Mouse (Mus musculus): ENCODE results near the gene Kif21a. TPM values are rescaled to one million over a fixed set of nuclear protein-coding genes. Genes with fewer than 3 reads are reported as not detected.

Gene Kif21a
- total and polyA plus RNA-seq, 3 experiments, result not detected

DNA sequence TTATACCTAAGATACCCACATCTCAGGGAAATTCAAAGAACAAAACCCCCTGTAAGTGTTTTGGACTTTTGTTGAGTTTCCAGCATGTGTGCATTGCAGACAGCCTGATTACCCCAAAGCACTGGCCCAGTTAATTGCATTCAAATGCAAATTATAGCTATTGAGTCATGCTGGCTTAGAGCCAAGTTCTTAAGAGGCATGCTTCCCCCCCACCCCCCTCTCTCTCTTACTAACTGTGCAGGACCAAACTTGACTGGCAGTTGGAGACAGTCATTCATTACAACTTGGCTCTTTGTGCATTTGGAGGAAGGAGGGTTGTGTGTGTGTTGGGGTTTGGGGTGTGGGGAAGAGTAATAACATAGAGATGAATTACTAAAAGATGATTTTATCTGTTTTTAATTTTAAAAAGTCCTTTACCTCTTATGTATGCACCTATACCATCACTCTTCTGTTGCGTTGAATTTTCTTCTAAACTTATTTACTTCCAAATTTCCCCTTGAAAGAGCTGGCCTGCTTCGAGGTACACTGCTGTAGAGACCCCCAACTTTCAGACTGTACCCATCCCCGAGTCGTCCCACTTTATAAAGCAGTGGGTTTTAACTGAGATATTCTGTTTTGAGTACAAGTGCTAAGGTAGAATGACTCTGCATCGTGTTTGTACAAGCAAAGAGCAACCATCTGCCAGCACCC is 6.6 kb upstream of the Kif21a start:
- Histone ChIP-seq H3K4me2 (ENCODE audit: insufficient read depth, low read depth, poor library complexity, severe bottlenecking) (no peak overlapping the region), H3K4me1 (ENCODE audit: control insufficient read depth in 1 of 2, insufficient read depth in 2 of 2) (no peaks in the 10 kb centered on the region), H3K36me3 (replicated peaks in 1 of 2; ENCODE audit: control insufficient read depth in 1 of 2, insufficient read depth in 1 of 2, low read length in 1 of 2) (no peaks in the 10 kb centered on the region), H3K79me2 (replicated peaks; ENCODE audit: control insufficient read depth, extremely low read depth, insufficient read depth, poor library complexity, severe bottlenecking) (no peaks in the 10 kb centered on the region), H3K4me3 (replicated peaks in 1 of 3; ENCODE audit: low read depth in 2 of 3, low read length in 2 of 3, poor library complexity in 1 of 3) (no peak overlapping the region), H3K27me3 (replicated peaks) (no peaks in the 10 kb centered on the region), H3K27ac (ENCODE audit: insufficient read depth, low read depth) (no peak overlapping the region), H3K9me3 (replicated peaks; ENCODE audit: low read length) (peaks cover 74% of the 10 kb centered on the region), H3K9ac (ENCODE audit: insufficient read depth, low read depth) (no peak overlapping the region)
- in situ Hi-C loops (cut with MboI; ENCODE audit: low pct_ligation_motif_present, low pct_unique_long_range_greater_than_20kb, low sequenced_read_pairs), result no loop called here
- TF ChIP-seq MAZ (IDR thresholded peaks at IDR 0.05; ENCODE audit: low read depth, low read length), result no peak
- TF ChIP-seq MAX (IDR thresholded peaks at IDR 0.05; ENCODE audit: low read length), result no peak
- TF ChIP-seq POLR2AphosphoS2 (IDR thresholded peaks at IDR 0.05; ENCODE audit: low read depth, low read length), result no peak
- TF ChIP-seq KAT2A (IDR thresholded peaks at IDR 0.05; ENCODE audit: insufficient replicate concordance, low read length), result no peak
- no peak for TF ChIP-seq JUND (conservative IDR thresholded peaks at IDR 0.05; ENCODE audit: low read depth, low read length)
- TF ChIP-seq NELFE (IDR thresholded peaks at IDR 0.05; ENCODE audit: low read depth, low read length), result no peak
- no peak for TF ChIP-seq JUN (IDR thresholded peaks at IDR 0.05; ENCODE audit: insufficient read depth, low read depth, low read length)
- dilution Hi-C loops (cut with MboI; ENCODE audit: extremely low pct_ligation_motif_present, extremely low pct_unique_long_range_greater_than_20kb, low sequenced_read_pairs), result no loop called here
- DNase-seq (ENCODE audit: extremely low read depth), result no peak

DNA sequence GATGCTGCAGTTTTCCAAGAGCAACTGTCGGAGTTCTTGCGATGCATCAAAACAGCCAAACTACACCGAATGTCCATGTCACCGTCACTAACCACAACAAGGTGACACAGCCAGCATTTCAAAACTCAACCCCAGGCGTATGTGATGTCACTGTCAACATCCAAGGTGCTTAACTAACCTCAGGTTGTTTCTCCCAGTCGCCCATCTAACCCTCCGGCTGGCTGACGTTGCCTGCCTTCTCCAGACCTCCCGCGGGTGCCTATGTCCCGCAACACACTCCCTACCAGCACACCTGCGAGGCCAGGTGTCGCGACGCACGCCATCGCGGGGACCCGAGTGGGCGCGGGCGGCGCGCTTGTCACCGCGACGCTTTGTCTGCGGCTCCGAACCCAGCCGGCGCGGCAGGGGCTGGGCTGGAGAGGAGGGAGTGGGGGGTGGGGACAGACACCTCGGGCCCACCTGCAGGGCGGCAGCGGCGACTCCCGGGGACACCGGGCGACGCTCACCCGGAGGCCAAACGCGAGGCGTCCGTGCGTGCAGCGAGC is 725 bp downstream of the Kif21a start:
- in situ Hi-C loops (cut with MboI; ENCODE audit: low pct_ligation_motif_present, low pct_unique_long_range_greater_than_20kb, low sequenced_read_pairs) (no loop called here), dilution Hi-C loops (cut with MboI; ENCODE audit: extremely low pct_ligation_motif_present, extremely low pct_unique_long_range_greater_than_20kb, low sequenced_read_pairs) (no loop called here)
- H3K4me2 ChIP-seq (ENCODE audit: insufficient read depth, low read depth, poor library complexity, severe bottlenecking), result no peak overlapping the region
- no peaks in the 10 kb centered on the region for H3K27me3 ChIP-seq (replicated peaks)
- H3K27ac ChIP-seq (ENCODE audit: insufficient read depth, low read depth), result no peak overlapping the region
- H3K4me1 ChIP-seq (ENCODE audit: control insufficient read depth in 1 of 2, insufficient read depth in 2 of 2), result no peaks in the 10 kb centered on the region
- no peaks in the 10 kb centered on the region for H3K79me2 ChIP-seq (replicated peaks; ENCODE audit: control insufficient read depth, extremely low read depth, insufficient read depth, poor library complexity, severe bottlenecking)
- TF ChIP-seq TCF12 (IDR thresholded peaks at IDR 0.05; ENCODE audit: low read depth, low read length) (no peak), RAD21 (IDR thresholded peaks at IDR 0.05; ENCODE audit: low read depth, low read length) (no peak), EP300 (IDR thresholded peaks at IDR 0.05; ENCODE audit: low read length) (no peak), USF2 (conservative IDR thresholded peaks at IDR 0.05; ENCODE audit: low read depth, low read length) (no peak), TBP (conservative IDR thresholded peaks at IDR 0.05; ENCODE audit: low read depth, low read length) (no peak)
- H3K9ac ChIP-seq (ENCODE audit: insufficient read depth, low read depth), result no peak overlapping the region
- peaks cover 69% of the 10 kb centered on the region for H3K9me3 ChIP-seq (replicated peaks; ENCODE audit: low read length)
- no peak overlapping the region for H3K4me3 ChIP-seq (replicated peaks in 1 of 3; ENCODE audit: low read depth in 2 of 3, low read length in 2 of 3, poor library complexity in 1 of 3)
- DNase-seq (ENCODE audit: extremely low read depth), result no peak
- no peaks in the 10 kb centered on the region for H3K36me3 ChIP-seq (replicated peaks in 1 of 2; ENCODE audit: control insufficient read depth in 1 of 2, insufficient read depth in 1 of 2, low read length in 1 of 2)

DNA sequence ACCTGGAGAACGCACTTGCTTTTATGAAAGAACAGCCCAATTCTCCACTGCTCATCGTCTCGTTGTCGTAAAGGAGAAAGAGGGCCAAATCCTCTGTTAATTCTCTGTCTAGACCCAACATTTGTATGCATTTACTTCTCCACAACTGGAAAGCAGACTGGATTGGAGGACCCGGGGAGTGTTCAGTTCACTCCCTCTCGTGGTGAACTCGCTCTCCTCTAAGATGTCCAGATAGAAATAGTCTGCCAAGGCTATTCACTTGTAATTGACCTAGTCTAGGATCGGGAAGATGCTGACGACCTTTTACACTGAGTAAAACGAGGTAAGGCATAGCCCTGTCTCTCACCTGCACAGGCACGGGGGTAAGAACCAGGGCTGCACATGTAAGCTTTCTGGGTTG is 2.1 kb downstream of the Kif21a start:
- no peaks in the 10 kb centered on the region for H3K36me3 ChIP-seq (replicated peaks in 1 of 2; ENCODE audit: control insufficient read depth in 1 of 2, insufficient read depth in 1 of 2, low read length in 1 of 2)
- dilution Hi-C loops (cut with MboI; ENCODE audit: extremely low pct_ligation_motif_present, extremely low pct_unique_long_range_greater_than_20kb, low sequenced_read_pairs) (no loop called here), in situ Hi-C loops (cut with MboI; ENCODE audit: low pct_ligation_motif_present, low pct_unique_long_range_greater_than_20kb, low sequenced_read_pairs) (no loop called here)
- no peak overlapping the region for H3K4me2 ChIP-seq (ENCODE audit: insufficient read depth, low read depth, poor library complexity, severe bottlenecking)
- H3K9ac ChIP-seq (ENCODE audit: insufficient read depth, low read depth), result no peak overlapping the region
- H3K79me2 ChIP-seq (replicated peaks; ENCODE audit: control insufficient read depth, extremely low read depth, insufficient read depth, poor library complexity, severe bottlenecking), result no peaks in the 10 kb centered on the region
- no peak overlapping the region for H3K27ac ChIP-seq (ENCODE audit: insufficient read depth, low read depth)
- H3K4me3 ChIP-seq (replicated peaks in 1 of 3; ENCODE audit: low read depth in 2 of 3, low read length in 2 of 3, poor library complexity in 1 of 3), result no peak overlapping the region
- H3K27me3 ChIP-seq (replicated peaks), result no peaks in the 10 kb centered on the region
- H3K9me3 ChIP-seq (replicated peaks; ENCODE audit: low read length), result peaks cover 62% of the 10 kb centered on the region
- no peak for DNase-seq (ENCODE audit: extremely low read depth)
- TF ChIP-seq PAX5 (IDR thresholded peaks at IDR 0.05; ENCODE audit: low read length) (no peak), MEF2A (IDR thresholded peaks at IDR 0.05; ENCODE audit: borderline replicate concordance, low read depth, low read length) (no peak), NRF1 (IDR thresholded peaks at IDR 0.05; ENCODE audit: low read depth, low read length) (no peak), UBTF (IDR thresholded peaks at IDR 0.05; ENCODE audit: low read depth, low read length) (no peak), EP300 (IDR thresholded peaks at IDR 0.05; ENCODE audit: low read length) (no peak), ZNF384 (IDR thresholded peaks at IDR 0.05; ENCODE audit: low read depth, low read length) (no peak), USF2 (conservative IDR thresholded peaks at IDR 0.05; ENCODE audit: low read depth, low read length) (no peak), RCOR1 (conservative IDR thresholded peaks at IDR 0.05; ENCODE audit: low read depth, low read length) (no peak), USF1 (IDR thresholded peaks at IDR 0.05; ENCODE audit: low read depth, low read length) (no peak), SMC3 (IDR thresholded peaks at IDR 0.05; ENCODE audit: low read depth, low read length) (no peak), BHLHE40 (IDR thresholded peaks at IDR 0.05; ENCODE audit: low read depth, low read length) (no peak)
- no peaks in the 10 kb centered on the region for H3K4me1 ChIP-seq (ENCODE audit: control insufficient read depth in 1 of 2, insufficient read depth in 2 of 2)
